Mouse (Mus musculus): ENCODE measurements around the gene Auts2. TPM values are rescaled to one million over a fixed set of nuclear protein-coding genes. Genes with fewer than 3 reads are reported as not detected.

The Auts2 gene
- polyA plus RNA-seq, 1 experiment from 2014 or later: 4.4 TPM

DNA sequence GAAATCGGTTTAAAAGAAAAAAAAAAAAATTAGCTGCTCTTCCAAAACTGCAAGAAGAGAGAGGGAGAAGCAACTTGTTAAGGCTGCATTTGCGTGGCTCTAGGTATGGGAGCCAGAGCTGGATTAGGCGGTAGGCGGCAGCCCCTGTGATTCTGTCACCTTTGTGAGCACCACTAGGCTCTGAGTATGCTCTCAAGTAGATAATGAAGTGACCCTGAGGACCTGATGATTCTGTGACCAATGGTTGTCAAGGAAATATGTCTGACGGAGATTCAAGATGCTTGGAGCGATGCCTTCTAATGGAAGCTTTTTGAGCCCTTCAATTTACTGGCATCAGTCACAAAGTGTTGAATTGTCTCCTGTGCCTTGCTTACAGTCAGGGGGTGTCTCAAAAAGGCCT is 1007.4 kb downstream of the Auts2 start:
- no peaks in the 10 kb centered on the region for H3K9me3 ChIP-seq (ENCODE audit: low read length)
- no peaks in the 10 kb centered on the region for H3K36me3 ChIP-seq (ENCODE audit: insufficient read depth, low read length)
- no peak overlapping the region for H3K9ac ChIP-seq (replicated peaks; ENCODE audit: low read depth)
- H3K4me1 ChIP-seq (ENCODE audit: insufficient read depth, low read depth, low read length): no peaks in the 10 kb centered on the region; the same call in 1 of the 2 replicates
- no peak for TF ChIP-seq CTCF (IDR thresholded peaks at IDR 0.05)
- TF ChIP-seq EP300 (IDR thresholded peaks at IDR 0.05): no peak
- ATAC-seq: no peak
- H3K27ac ChIP-seq (ENCODE audit: low read length): no peak overlapping the region
- peaks cover 8% of the 10 kb centered on the region; the same call in 1 of the 2 replicates for H3K27me3 ChIP-seq (replicated peaks; ENCODE audit: insufficient read depth, low read length)
- no peak overlapping the region for H3K4me2 ChIP-seq (replicated peaks; ENCODE audit: low read depth, low read length)
- no peak overlapping the region for H3K4me3 ChIP-seq (ENCODE audit: low read depth, low read length)
- 77% methylated on average over 6 of the region's 6 CpGs for WGBS
- DNase-seq (ENCODE audit: low spot score): no peak

DNA sequence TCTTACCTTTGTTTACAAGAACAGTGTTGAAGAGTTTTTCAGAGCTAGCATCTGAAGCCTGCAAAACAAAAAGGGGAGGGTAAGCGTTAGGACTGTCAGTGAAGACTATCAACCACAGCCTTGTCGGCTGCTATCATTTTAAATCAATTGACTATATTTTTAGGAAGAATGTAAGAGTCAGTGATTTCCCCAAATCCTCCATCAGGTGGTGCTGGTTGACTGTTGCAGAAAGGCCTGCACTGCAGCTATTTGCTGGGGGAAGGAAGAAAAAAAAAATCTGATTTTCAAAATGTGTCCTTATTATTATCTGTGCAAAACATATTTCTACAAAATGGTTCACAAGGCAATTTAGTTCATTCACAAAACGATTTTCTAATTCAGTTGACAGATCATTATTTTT is 1009.3 kb downstream of the Auts2 start:
- H3K4me3 ChIP-seq (ENCODE audit: low read depth, low read length): no peak overlapping the region
- no peaks in the 10 kb centered on the region for H3K9me3 ChIP-seq (ENCODE audit: low read length)
- DNase-seq (ENCODE audit: low spot score) (peak; percentile 67), ATAC-seq (no peak)
- H3K36me3 ChIP-seq (ENCODE audit: insufficient read depth, low read length): no peaks in the 10 kb centered on the region
- H3K9ac ChIP-seq (replicated peaks; ENCODE audit: low read depth): no peak overlapping the region
- TF ChIP-seq EP300 (IDR thresholded peaks at IDR 0.05) (no peak), CTCF (IDR thresholded peaks at IDR 0.05) (peak; percentile 80)
- peaks cover 4% of the 10 kb centered on the region; the same call in 1 of the 2 replicates for H3K27me3 ChIP-seq (replicated peaks; ENCODE audit: insufficient read depth, low read length)
- no peak overlapping the region for H3K4me2 ChIP-seq (replicated peaks; ENCODE audit: low read depth, low read length)
- WGBS: 29% methylated on average over 3 of the region's 3 CpGs
- no peak overlapping the region for H3K27ac ChIP-seq (ENCODE audit: low read length)
- H3K4me1 ChIP-seq (ENCODE audit: insufficient read depth, low read depth, low read length): no peaks in the 10 kb centered on the region; the same call in 1 of the 2 replicates

DNA sequence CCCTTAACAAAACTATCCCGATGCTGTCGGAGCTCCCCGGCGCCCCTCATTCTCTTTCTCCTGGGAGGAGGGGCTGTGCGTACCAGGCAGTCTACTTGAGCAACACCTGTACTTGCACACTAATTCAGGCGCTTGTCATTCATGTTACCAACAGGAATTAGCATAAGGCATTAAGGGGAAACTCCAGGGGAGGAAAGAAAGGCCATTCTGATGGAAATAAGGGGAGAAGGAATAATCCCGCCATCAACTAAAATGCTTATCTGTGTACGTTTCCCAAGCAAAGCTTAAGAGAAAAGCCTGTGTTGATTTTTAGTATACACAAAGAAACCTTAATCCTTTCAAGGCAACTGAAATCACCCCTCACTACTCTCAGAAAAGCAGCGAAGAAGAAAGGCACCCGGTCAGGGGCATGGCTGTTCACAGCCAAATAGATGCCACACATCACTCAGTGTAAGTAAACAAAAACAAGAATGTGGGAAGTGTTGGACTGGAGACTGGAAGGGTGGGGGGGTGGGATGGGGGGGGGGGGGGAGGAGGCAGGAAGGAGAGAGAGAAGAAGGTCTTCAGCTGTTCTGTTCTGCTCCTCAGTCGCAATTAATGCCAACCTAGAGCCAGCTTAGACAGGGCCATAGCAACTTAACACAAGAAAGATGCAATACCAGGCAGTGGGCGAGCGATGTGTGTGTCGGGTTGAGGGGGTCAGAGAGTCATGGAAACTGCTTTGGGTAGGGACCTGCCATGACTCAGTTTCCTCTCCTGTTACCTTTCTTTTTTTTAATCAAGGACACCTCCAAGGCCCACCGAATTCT is 1011.2 kb downstream of the Auts2 start:
- H3K27me3 ChIP-seq (replicated peaks; ENCODE audit: insufficient read depth, low read length): no peaks in the 10 kb centered on the region; the same call in 1 of the 2 replicates
- 78% methylated on average over 15 of the region's 15 CpGs for WGBS
- no peak overlapping the region for H3K4me2 ChIP-seq (replicated peaks; ENCODE audit: low read depth, low read length)
- H3K4me1 ChIP-seq (ENCODE audit: insufficient read depth, low read depth, low read length): no peaks in the 10 kb centered on the region; the same call in 1 of the 2 replicates
- no peak overlapping the region for H3K4me3 ChIP-seq (ENCODE audit: low read depth, low read length)
- H3K9ac ChIP-seq (replicated peaks; ENCODE audit: low read depth): no peak overlapping the region
- H3K9me3 ChIP-seq (ENCODE audit: low read length): no peaks in the 10 kb centered on the region
- TF ChIP-seq EP300 (IDR thresholded peaks at IDR 0.05) (no peak), CTCF (IDR thresholded peaks at IDR 0.05) (no peak)
- H3K27ac ChIP-seq (ENCODE audit: low read length): no peak overlapping the region
- DNase-seq (ENCODE audit: low spot score): no peak
- no peaks in the 10 kb centered on the region for H3K36me3 ChIP-seq (ENCODE audit: insufficient read depth, low read length)
- ATAC-seq: no peak

DNA sequence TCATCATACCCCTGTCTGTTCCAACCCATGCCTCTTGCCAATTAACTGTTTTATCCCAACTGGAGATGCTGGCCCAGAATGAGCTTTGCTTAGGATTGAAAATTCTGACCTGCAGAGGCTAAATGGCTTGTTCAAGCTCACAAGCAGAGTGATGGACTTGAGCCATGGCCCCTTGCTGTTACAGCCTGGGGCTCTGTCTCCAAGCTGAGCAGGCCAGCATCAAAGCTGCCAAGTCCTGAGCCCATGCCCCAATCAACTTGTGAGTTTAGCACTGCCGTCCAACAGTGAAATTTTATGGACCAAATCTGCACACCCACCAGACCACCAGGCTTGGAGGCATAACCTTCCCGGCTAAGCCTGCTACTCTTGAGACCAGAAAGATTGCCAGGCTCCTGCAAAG is 1012.3 kb downstream of the Auts2 start:
- Histone ChIP-seq H3K27me3 (replicated peaks; ENCODE audit: insufficient read depth, low read length) (no peaks in the 10 kb centered on the region), H3K9me3 (ENCODE audit: low read length) (no peaks in the 10 kb centered on the region), H3K4me3 (ENCODE audit: low read depth, low read length) (no peak overlapping the region), H3K4me1 (ENCODE audit: insufficient read depth, low read depth, low read length) (no peaks in the 10 kb centered on the region), H3K27ac (ENCODE audit: low read length) (no peak overlapping the region), H3K9ac (replicated peaks; ENCODE audit: low read depth) (no peak overlapping the region), H3K4me2 (replicated peaks; ENCODE audit: low read depth, low read length) (no peak overlapping the region), H3K36me3 (ENCODE audit: insufficient read depth, low read length) (no peaks in the 10 kb centered on the region)
- TF ChIP-seq CTCF (IDR thresholded peaks at IDR 0.05) (no peak), EP300 (IDR thresholded peaks at IDR 0.05) (no peak)
- ATAC-seq: no peak
- 86% methylated on average over 2 of the region's 2 CpGs for WGBS
- no peak for DNase-seq (ENCODE audit: low spot score)

DNA sequence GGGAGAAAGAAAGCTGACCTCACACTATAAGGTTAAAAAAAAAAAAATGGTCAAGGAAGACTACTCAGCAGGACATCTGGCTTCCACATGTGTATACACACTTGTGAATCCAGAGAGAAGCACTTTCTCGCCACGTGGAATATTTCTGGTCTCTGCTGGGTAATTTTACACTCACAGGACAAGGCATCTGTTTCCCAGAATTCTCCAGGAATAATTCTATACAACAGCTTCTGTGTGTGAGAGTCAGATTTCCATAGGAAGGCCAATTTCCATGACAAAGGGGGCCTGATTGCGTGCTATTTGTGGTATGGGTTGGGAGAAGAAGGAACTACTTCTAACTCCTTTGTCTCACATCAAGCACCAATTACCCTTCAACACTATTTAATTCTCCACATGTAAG is 1016.5 kb downstream of the Auts2 start:
- WGBS: 66% methylated on average over 3 of the region's 3 CpGs
- TF ChIP-seq EP300 (IDR thresholded peaks at IDR 0.05) (no peak), CTCF (IDR thresholded peaks at IDR 0.05) (no peak)
- Histone ChIP-seq H3K36me3 (ENCODE audit: insufficient read depth, low read length) (no peaks in the 10 kb centered on the region), H3K4me1 (ENCODE audit: insufficient read depth, low read depth, low read length) (no peaks in the 10 kb centered on the region), H3K4me3 (ENCODE audit: low read depth, low read length) (no peak overlapping the region), H3K27me3 (replicated peaks; ENCODE audit: insufficient read depth, low read length) (no peaks in the 10 kb centered on the region), H3K4me2 (replicated peaks; ENCODE audit: low read depth, low read length) (no peak overlapping the region), H3K27ac (ENCODE audit: low read length) (no peak overlapping the region), H3K9ac (replicated peaks; ENCODE audit: low read depth) (no peak overlapping the region), H3K9me3 (ENCODE audit: low read length) (no peaks in the 10 kb centered on the region)
- DNase-seq (ENCODE audit: low spot score): no peak
- no peak for ATAC-seq

DNA sequence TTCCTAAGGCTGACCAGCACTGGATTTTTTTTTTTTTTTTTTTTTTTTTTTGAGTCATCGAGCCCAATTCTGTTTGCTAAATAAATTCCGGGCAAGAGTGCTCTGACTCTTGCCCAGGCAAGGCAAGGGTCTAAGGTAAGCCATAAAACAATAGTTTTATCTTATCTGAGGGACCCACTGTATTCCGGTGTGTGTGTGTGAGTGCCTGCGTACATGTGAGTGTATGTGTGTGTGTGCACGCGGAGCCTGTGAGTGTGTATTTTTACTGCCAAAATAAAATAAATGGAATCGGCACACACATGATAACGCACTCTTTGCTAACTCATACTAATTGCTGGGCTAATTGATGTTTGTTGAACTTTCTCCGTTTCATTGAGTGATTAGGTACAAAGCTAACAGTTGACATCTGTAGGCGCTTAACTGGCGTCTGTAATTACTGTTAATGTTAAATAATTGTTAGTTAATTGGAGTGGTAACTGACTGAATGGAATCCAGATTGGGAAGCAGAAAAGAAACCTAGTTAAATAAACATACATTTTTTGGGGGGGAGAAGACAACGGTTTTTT is 1018.2 kb downstream of the Auts2 start:
- Histone ChIP-seq H3K4me3 (ENCODE audit: low read depth, low read length) (no peak overlapping the region), H3K27ac (ENCODE audit: low read length) (no peak overlapping the region), H3K4me2 (replicated peaks; ENCODE audit: low read depth, low read length) (no peak overlapping the region), H3K27me3 (replicated peaks; ENCODE audit: insufficient read depth, low read length) (no peaks in the 10 kb centered on the region), H3K36me3 (ENCODE audit: insufficient read depth, low read length) (no peaks in the 10 kb centered on the region), H3K9ac (replicated peaks; ENCODE audit: low read depth) (no peak overlapping the region), H3K4me1 (ENCODE audit: insufficient read depth, low read depth, low read length) (no peaks in the 10 kb centered on the region), H3K9me3 (ENCODE audit: low read length) (no peaks in the 10 kb centered on the region)
- ATAC-seq (no peak), DNase-seq (ENCODE audit: low spot score) (no peak)
- 50% methylated on average over 12 of the region's 12 CpGs for WGBS
- TF ChIP-seq EP300 (IDR thresholded peaks at IDR 0.05): no peak
- no peak for TF ChIP-seq CTCF (IDR thresholded peaks at IDR 0.05)

Measured in lung, postnatal 0 days (tissue).